Mouse (Mus musculus): ENCODE data around the gene Hipk2. TPM values are rescaled to one million over a fixed set of nuclear protein-coding genes. Genes with fewer than 3 reads are reported as not detected.

The Hipk2 gene
- polyA plus RNA-seq, 1 experiment from 2014 or later: 12.0 TPM

DNA sequence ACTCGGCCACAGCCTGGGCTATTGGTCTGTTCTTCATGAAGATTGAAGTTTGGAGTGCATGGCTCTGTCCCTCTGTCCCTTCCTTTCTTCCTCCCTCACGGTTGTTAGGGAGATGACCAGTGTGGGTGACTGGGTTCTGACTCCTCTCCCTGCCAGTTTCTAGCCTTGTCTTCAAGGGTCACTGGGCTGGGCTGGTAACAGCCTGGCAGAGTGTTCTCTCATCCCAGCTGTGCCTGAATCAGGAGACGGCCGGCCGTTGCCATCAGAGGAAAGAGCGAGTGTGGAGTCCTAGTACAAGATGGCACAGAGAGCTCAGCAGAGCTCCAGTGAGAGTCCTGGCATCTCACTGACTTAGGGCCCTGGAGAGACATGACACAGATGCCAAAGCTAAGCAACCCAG lies 32.4 kb upstream of the Hipk2 start:
- no peak for TF ChIP-seq CTCF (IDR thresholded peaks at IDR 0.05; ENCODE audit: low read depth)
- H3K4me1 ChIP-seq (replicated peaks; ENCODE audit: control insufficient read depth, insufficient read depth, low read length): peaks cover 6% of the 10 kb centered on the region
- H3K9ac ChIP-seq (ENCODE audit: low read depth, low read length): no peak overlapping the region
- H3K27ac ChIP-seq (ENCODE audit: low read depth, low read length): no peak overlapping the region
- H3K4me2 ChIP-seq (replicated peaks; ENCODE audit: low read depth): no peak overlapping the region
- no peaks in the 10 kb centered on the region for H3K36me3 ChIP-seq (ENCODE audit: control insufficient read depth, insufficient read depth)
- ATAC-seq: no peak
- no peaks in the 10 kb centered on the region for H3K9me3 ChIP-seq (ENCODE audit: control insufficient read depth)
- no peaks in the 10 kb centered on the region for H3K27me3 ChIP-seq (replicated peaks; ENCODE audit: control insufficient read depth, insufficient read depth, low read length)
- WGBS: 90% methylated on average over 6 of the region's 6 CpGs
- H3K4me3 ChIP-seq (ENCODE audit: low read depth, low read length): no peak overlapping the region

DNA sequence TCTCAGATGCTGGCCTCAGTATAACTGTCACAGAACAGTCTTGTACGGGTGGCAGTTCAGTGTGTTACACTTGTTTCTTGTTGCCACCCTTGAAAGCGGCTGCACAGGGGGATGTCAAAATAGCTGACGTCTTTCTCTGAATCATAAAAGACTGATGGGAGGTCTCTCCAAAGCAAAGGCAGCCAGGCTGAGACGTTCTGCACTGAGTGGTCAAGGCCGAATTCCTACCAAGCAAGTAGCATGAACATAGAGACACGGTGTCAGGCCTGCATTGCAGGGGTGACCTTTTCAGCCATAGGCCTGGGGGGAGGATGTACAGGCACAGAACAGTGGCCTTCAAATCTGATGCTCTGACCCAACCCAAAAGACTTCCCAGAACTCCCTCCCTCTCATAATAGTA lies 30.0 kb upstream of the Hipk2 start:
- peaks cover 14% of the 10 kb centered on the region for H3K4me1 ChIP-seq (replicated peaks; ENCODE audit: control insufficient read depth, insufficient read depth, low read length)
- no peak overlapping the region for H3K4me2 ChIP-seq (replicated peaks; ENCODE audit: low read depth)
- H3K4me3 ChIP-seq (ENCODE audit: low read depth, low read length): no peak overlapping the region
- TF ChIP-seq CTCF (IDR thresholded peaks at IDR 0.05; ENCODE audit: low read depth): no peak
- H3K36me3 ChIP-seq (ENCODE audit: control insufficient read depth, insufficient read depth): no peaks in the 10 kb centered on the region
- H3K9ac ChIP-seq (ENCODE audit: low read depth, low read length): no peak overlapping the region
- no peaks in the 10 kb centered on the region for H3K27me3 ChIP-seq (replicated peaks; ENCODE audit: control insufficient read depth, insufficient read depth, low read length)
- 87% methylated on average over 6 of the region's 6 CpGs for WGBS
- ATAC-seq: no peak
- no peaks in the 10 kb centered on the region for H3K9me3 ChIP-seq (ENCODE audit: control insufficient read depth)
- H3K27ac ChIP-seq (ENCODE audit: low read depth, low read length): no peak overlapping the region

DNA sequence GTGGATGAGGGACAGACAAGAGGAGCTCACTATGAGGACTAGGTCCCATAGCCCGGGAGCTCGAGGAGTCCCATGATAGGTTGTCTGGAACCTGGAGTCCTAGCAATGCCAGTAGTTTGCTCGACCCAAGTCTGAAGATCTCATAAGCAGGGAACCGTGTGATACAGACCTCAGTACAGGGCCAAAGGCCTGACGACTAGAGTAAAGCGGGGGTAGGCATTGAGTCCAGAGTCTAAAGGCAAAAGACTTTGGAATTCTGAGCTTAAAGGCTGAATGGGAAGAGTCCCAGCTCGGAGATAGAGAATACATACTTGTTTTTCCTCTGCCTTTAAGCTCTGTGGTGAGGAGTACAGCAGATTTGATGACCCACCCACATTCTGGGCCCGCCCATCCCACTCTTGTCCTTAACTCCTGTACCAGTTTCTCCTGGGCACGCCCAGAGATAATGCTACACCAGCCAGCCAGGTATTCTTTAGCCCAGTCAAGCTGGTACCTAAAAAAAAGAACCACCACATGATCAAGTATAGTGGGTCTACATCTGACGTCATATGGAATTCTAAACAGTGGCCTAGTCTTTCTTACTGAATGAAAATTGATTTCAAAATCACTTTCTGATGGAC lies 27.0 kb upstream of the Hipk2 start:
- H3K4me1 ChIP-seq (replicated peaks; ENCODE audit: control insufficient read depth, insufficient read depth, low read length): peaks cover 7% of the 10 kb centered on the region; the same call in 1 of the 2 replicates
- no peak overlapping the region for H3K4me2 ChIP-seq (replicated peaks; ENCODE audit: low read depth)
- H3K4me3 ChIP-seq (ENCODE audit: low read depth, low read length): no peak overlapping the region
- H3K9ac ChIP-seq (ENCODE audit: low read depth, low read length): no peak overlapping the region
- no peaks in the 10 kb centered on the region for H3K27me3 ChIP-seq (replicated peaks; ENCODE audit: control insufficient read depth, insufficient read depth, low read length)
- peak; percentile 52 for ATAC-seq
- no peaks in the 10 kb centered on the region for H3K9me3 ChIP-seq (ENCODE audit: control insufficient read depth)
- peak overlapping the region; percentile 21; the same call in 1 of the 2 replicates for H3K27ac ChIP-seq (ENCODE audit: low read depth, low read length)
- WGBS: 56% methylated on average over 10 of the region's 10 CpGs
- H3K36me3 ChIP-seq (ENCODE audit: control insufficient read depth, insufficient read depth): no peaks in the 10 kb centered on the region
- no peak for TF ChIP-seq CTCF (IDR thresholded peaks at IDR 0.05; ENCODE audit: low read depth)

DNA sequence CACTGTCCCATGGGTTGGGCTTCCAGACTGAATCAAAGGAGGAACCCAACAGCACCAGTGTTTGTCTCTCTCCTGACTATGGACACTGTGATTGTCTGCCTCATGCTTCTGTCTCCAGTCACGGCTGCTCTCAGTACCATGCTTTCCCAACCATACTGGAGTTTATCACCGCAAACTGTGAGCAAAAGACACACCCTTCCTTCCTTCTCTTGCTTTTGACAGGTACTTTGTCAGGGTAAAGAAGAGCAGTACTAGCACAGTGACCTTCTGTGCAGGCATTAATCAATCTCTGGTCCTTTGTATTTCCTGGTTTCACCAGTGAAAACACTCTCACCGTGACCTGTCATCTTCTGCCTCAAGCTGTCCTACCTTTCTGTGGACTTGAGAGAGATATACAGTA lies 25.7 kb upstream of the Hipk2 start:
- Histone ChIP-seq H3K4me3 (ENCODE audit: low read depth, low read length) (no peak overlapping the region), H3K27ac (ENCODE audit: low read depth, low read length) (peak overlapping the region; percentile 65; the same call in 1 of the 2 replicates), H3K27me3 (replicated peaks; ENCODE audit: control insufficient read depth, insufficient read depth, low read length) (no peaks in the 10 kb centered on the region), H3K9me3 (ENCODE audit: control insufficient read depth) (no peaks in the 10 kb centered on the region), H3K36me3 (ENCODE audit: control insufficient read depth, insufficient read depth) (no peaks in the 10 kb centered on the region), H3K9ac (ENCODE audit: low read depth, low read length) (no peak overlapping the region), H3K4me2 (replicated peaks; ENCODE audit: low read depth) (no peak overlapping the region), H3K4me1 (replicated peaks; ENCODE audit: control insufficient read depth, insufficient read depth, low read length) (peaks cover 7% of the 10 kb centered on the region; the same call in 1 of the 2 replicates)
- no peak for ATAC-seq
- TF ChIP-seq CTCF (IDR thresholded peaks at IDR 0.05; ENCODE audit: low read depth): no peak
- WGBS: 34% methylated on average over 3 of the region's 3 CpGs

DNA sequence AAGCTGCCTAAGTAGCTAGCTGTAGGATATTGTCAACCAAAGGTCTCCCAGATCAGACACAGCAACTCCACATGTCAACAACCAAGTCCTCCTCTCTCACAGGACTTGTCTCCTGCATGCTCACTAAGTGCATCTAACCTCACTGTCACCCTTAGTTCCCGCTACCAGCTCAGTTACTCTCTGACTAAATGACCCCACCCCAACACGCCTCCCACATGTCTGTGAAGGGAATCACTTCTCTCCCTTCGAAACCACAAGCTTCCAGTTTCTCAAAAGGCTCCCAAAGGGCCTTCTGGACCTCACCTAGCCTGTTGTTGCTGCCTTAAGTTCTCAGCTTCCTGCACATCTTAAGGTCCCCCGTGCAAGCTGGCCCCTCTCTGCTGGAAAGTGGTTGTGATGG lies 25.2 kb upstream of the Hipk2 start:
- ATAC-seq: no peak
- 82% methylated on average over 4 of the region's 4 CpGs for WGBS

DNA sequence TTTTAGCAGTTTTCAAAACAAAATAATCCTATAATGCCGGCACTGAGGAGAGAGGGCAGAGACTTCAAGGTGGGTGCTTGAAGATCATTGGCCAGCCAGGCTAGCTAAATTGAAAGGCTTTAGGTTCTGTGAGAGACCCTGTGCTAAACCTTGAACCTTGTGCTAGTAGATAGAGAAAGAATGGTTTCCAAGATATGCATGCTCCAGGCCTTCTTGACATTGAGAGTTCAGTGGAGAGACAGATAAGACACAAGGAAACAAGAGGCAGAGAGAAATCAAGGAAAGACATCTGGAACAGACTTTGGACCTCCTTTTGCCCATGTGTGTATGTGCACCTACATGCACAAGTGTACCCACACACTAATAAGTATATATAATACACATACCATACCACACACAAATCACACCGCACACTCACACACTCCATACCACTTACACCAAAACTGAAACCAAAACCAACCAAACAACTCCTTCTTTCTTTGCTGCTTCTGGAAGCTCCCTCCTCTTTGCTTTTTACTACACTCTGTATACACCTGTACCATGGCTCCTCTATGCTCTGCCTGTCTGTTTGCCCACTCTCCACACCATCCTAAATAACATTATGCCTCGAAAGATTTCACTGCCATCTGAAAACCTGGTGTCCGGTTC lies 24.6 kb upstream of the Hipk2 start:
- WGBS: 65% methylated on average over 4 of the region's 4 CpGs
- Histone ChIP-seq H3K36me3 (ENCODE audit: control insufficient read depth, insufficient read depth) (no peaks in the 10 kb centered on the region), H3K4me2 (replicated peaks; ENCODE audit: low read depth) (peak overlapping the region; percentile 31), H3K27me3 (replicated peaks; ENCODE audit: control insufficient read depth, insufficient read depth, low read length) (no peaks in the 10 kb centered on the region), H3K9me3 (ENCODE audit: control insufficient read depth) (no peaks in the 10 kb centered on the region), H3K27ac (ENCODE audit: low read depth, low read length) (peak overlapping the region; percentile 65), H3K4me3 (ENCODE audit: low read depth, low read length) (no peak overlapping the region), H3K4me1 (replicated peaks; ENCODE audit: control insufficient read depth, insufficient read depth, low read length) (peaks cover 7% of the 10 kb centered on the region; the same call in 1 of the 2 replicates), H3K9ac (ENCODE audit: low read depth, low read length) (no peak overlapping the region)
- TF ChIP-seq CTCF (IDR thresholded peaks at IDR 0.05; ENCODE audit: low read depth): no peak
- ATAC-seq: peak; percentile 76

More for the DNA sequence above, 25.2 kb upstream of the Hipk2 start:
- Histone ChIP-seq H3K4me3 (ENCODE audit: low read depth, low read length) (no peak overlapping the region), H3K4me2 (replicated peaks; ENCODE audit: low read depth) (peak overlapping the region; percentile 31; the same call in 1 of the 2 replicates), H3K27me3 (replicated peaks; ENCODE audit: control insufficient read depth, insufficient read depth, low read length) (no peaks in the 10 kb centered on the region), H3K27ac (ENCODE audit: low read depth, low read length) (peak overlapping the region; percentile 65), H3K4me1 (replicated peaks; ENCODE audit: control insufficient read depth, insufficient read depth, low read length) (peaks cover 7% of the 10 kb centered on the region; the same call in 1 of the 2 replicates), H3K9me3 (ENCODE audit: control insufficient read depth) (no peaks in the 10 kb centered on the region), H3K9ac (ENCODE audit: low read depth, low read length) (no peak overlapping the region), H3K36me3 (ENCODE audit: control insufficient read depth, insufficient read depth) (no peaks in the 10 kb centered on the region)
- TF ChIP-seq CTCF (IDR thresholded peaks at IDR 0.05; ENCODE audit: low read depth): no peak

Measured in intestine, postnatal 0 days (tissue).